Mouse (Mus musculus) embryonic facial prominence, embryonic 13.5 days (tissue): ENCODE data around the gene Slc45a1. TPM values are rescaled to one million over a fixed set of nuclear protein-coding genes. Genes with fewer than 3 reads are reported as not detected.
"Not testable (repeated sequence)": the region's sequence is repeated elsewhere in the genome, so short reads cannot be mapped to it uniquely, and the experiment has no call there.

Experiments used
- ATAC-seq: fragments of 200-750 bp; cut with Nextera tagmentation; 2 replicates; pipeline ENCODE4 v1.8.0; 2017; ENCODE audit warnings: low read depth; ENCODE audit not compliant: insufficient number of reproducible peaks, insufficient read depth, low FRiP score, low TSS enrichment
- H3K27ac ChIP-seq: fragments of 300-500 bp; sonication (generic); 2 replicates; pipeline ENCODE4 v1.5.1; 2015; ENCODE audit warnings: moderate library complexity, mild to moderate bottlenecking, inconsistent platforms
- H3K27me3 ChIP-seq: fragments of 300-500 bp; sonication (generic); 2 replicates; pipeline ENCODE4 v1.6.1; 2015; ENCODE audit warnings: mild to moderate bottlenecking, inconsistent platforms
- H3K36me3 ChIP-seq: fragments of 300-500 bp; sonication (generic); 2 replicates; pipeline ENCODE4 v1.6.1; 2015; ENCODE audit warnings: mild to moderate bottlenecking, inconsistent platforms
- H3K4me1 ChIP-seq: fragments of 300-500 bp; sonication (generic); 2 replicates; pipeline ENCODE4 v1.6.1; 2015; ENCODE audit warnings: inconsistent platforms
- H3K4me2 ChIP-seq: fragments of 300-500 bp; sonication (generic); 2 replicates; pipeline ENCODE4 v1.6.1; 2015; ENCODE audit warnings: moderate library complexity, mild to moderate bottlenecking, inconsistent platforms
- H3K4me3 ChIP-seq: fragments of 300-500 bp; sonication (generic); 2 replicates; pipeline ENCODE4 v1.5.1; 2015; ENCODE audit warnings: mild to moderate bottlenecking, inconsistent platforms
- H3K9ac ChIP-seq: fragments of 300-500 bp; sonication (generic); 2 replicates; pipeline ENCODE4 v1.6.1; 2015; ENCODE audit warnings: mild to moderate bottlenecking, inconsistent platforms
- H3K9me3 ChIP-seq: fragments of 300-500 bp; sonication (generic); 2 replicates; pipeline ENCODE4 v1.6.1; 2016; ENCODE audit warnings: inconsistent platforms
- WGBS: fragments of 180-500 bp; shearing (Covaris S2); methylation state at CpG from one replicate; pipeline ENCODE4 v1.1.7; 2015; ENCODE audit warnings: mixed read lengths; 5-methylcytosine and 5-hydroxymethylcytosine counted together
- polyA plus RNA-seq: library from polyadenylated mRNA; unstranded; fragments of >200 nt; fragmentation: Nextera tagmentation; extraction: Ambion mirVana; gene quantifications from 2 replicates; pipeline ENCODE4 v1.2.1, GENCODE M21; 2015

The Slc45a1 gene
- polyA plus RNA-seq, 1 experiment from 2014 or later, result 0.52 TPM

DNA sequence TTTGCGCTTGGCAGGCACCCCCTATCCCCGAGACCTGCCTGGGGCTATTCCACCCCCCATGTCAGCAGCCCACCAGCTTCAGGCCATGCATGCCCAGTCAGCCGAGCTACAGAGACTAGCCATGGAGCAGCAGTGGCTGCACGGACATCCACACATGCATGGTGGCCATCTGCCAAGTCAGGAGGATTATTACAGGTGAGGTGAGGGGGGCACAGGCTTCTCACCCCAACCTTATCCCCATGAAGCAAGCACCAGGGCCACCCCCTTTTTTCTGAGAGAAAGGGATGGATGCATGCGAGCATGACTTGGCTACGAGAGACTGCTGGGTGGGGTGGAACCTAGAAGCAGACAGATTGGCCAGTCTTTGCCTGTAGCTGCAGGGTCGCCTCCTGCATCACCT is 33.0 kb downstream of the Slc45a1 start:
- no peak overlapping the region for H3K4me2 ChIP-seq
- no peak overlapping the region for H3K4me3 ChIP-seq
- no peaks in the 10 kb centered on the region for H3K4me1 ChIP-seq
- WGBS, result 79% methylated on average over 7 of the region's 7 CpGs
- H3K27ac ChIP-seq, result no peak overlapping the region
- no peak for ATAC-seq
- no peaks in the 10 kb centered on the region for H3K9me3 ChIP-seq
- H3K9ac ChIP-seq, result no peak overlapping the region
- H3K36me3 ChIP-seq, result peaks cover 88% of the 10 kb centered on the region
- no peaks in the 10 kb centered on the region for H3K27me3 ChIP-seq

GRCm38 (mm10) chr4:150616841-150617240 is 35.1 kb downstream of the Slc45a1 start:
- H3K4me3 ChIP-seq, result no peak overlapping the region
- WGBS, result 95% methylated on average over 20 of the region's 20 CpGs
- no peaks in the 10 kb centered on the region for H3K4me1 ChIP-seq
- no peak for ATAC-seq
- H3K36me3 ChIP-seq, result peaks cover 96% of the 10 kb centered on the region
- H3K27ac ChIP-seq, result no peak overlapping the region
- H3K4me2 ChIP-seq, result no peak overlapping the region
- H3K9ac ChIP-seq, result no peak overlapping the region
- no peaks in the 10 kb centered on the region for H3K27me3 ChIP-seq
- no peaks in the 10 kb centered on the region for H3K9me3 ChIP-seq

DNA sequence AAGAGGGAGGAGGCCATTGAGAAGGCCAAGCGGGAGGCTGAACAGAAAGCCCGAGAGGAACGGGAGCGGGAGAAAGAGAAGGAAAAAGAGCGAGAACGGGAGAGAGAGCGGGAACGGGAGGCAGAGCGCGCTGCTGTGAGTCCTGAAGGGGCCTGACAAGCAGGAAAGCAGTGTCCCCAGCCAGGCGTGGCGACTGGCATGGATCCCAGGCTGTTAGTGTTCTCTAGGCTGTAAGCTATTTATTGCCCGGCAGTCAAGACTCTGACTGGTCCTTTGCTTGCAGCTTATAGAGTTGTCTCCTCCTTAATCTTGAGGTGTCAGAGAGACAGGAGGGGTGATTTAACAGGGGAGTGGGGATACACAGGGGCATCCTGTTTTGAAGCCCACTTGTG is 35.9 kb downstream of the Slc45a1 start:
- Histone ChIP-seq H3K4me1 (no peaks in the 10 kb centered on the region), H3K4me3 (no peak overlapping the region), H3K27me3 (no peaks in the 10 kb centered on the region), H3K9me3 (no peaks in the 10 kb centered on the region), H3K9ac (no peak overlapping the region), H3K27ac (no peak overlapping the region), H3K4me2 (no peak overlapping the region), H3K36me3 (peaks cover 97% of the 10 kb centered on the region)
- ATAC-seq, result no peak
- 95% methylated on average over 13 of the region's 13 CpGs for WGBS

- Histone ChIP-seq H3K4me1 (no peaks in the 10 kb centered on the region), H3K9me3 (no peaks in the 10 kb centered on the region), H3K27me3 (no peaks in the 10 kb centered on the region), H3K9ac (no peak overlapping the region), H3K36me3 (peaks cover 97% of the 10 kb centered on the region), H3K4me3 (no peak overlapping the region), H3K27ac (no peak overlapping the region), H3K4me2 (no peak overlapping the region)
- ATAC-seq, result 0 out of 2 replicates have a peak, but pooled peaks have one; percentile 39
- 86% methylated on average over 12 of the region's 12 CpGs for WGBS
Observed at GRCm38 (mm10) chr4:150615251-150616028, 36.5 kb downstream of the Slc45a1 start.

DNA sequence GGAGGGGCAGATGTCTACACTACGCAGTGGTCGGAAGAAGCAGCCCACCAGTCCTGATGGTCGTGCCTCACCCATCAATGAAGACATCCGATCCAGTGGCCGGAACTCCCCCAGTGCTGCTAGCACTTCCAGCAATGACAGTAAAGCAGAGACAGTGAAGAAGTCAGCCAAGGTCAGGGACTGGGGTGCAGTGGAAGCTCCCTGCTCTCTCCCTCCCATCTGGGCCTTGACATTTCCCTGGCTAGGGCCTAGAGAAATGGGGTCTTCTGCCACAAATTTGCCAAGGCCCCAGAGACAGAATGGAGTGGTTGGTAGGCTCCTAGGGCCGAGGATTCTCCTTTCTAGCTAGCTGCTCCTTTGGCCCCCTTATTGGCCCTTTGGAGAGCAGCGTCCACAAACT is 38.3 kb downstream of the Slc45a1 start:
- H3K27me3 ChIP-seq, result no peaks in the 10 kb centered on the region
- no peaks in the 10 kb centered on the region for H3K4me1 ChIP-seq
- H3K36me3 ChIP-seq, result peaks cover 87% of the 10 kb centered on the region
- 90% methylated on average over 7 of the region's 7 CpGs for WGBS
- H3K9ac ChIP-seq, result no peak overlapping the region
- ATAC-seq, result no peak
- no peaks in the 10 kb centered on the region for H3K9me3 ChIP-seq
- H3K27ac ChIP-seq, result no peak overlapping the region
- H3K4me2 ChIP-seq, result no peak overlapping the region
- no peak overlapping the region for H3K4me3 ChIP-seq

DNA sequence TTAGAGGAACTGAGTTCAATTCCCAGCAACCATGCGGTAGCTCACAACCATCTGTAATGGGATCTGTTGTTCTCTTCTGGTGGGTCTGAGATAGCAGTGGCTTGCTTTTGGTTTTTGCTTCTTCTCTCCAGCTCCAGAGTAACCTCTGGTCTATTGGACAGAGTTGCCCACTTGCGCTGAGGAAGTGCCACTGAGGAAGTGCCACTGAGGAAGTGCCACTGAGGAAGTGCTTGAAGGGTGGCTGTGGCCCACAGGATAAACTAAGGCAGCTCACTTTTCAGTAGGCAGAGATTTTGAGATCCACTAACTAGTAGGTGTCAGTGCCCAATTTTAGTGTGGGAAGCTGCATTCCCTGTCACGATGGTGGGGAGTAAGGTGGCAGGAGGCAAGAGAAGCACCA is 43.3 kb downstream of the Slc45a1 start:
- H3K4me3 ChIP-seq, result no peak overlapping the region
- H3K9ac ChIP-seq, result no peak overlapping the region
- H3K4me1 ChIP-seq, result peaks cover 2% of the 10 kb centered on the region; the same call in 1 of the 2 replicates
- WGBS, result 95% methylated on average over 3 of the region's 3 CpGs
- H3K9me3 ChIP-seq, result no peaks in the 10 kb centered on the region
- ATAC-seq, result no peak
- no peaks in the 10 kb centered on the region for H3K27me3 ChIP-seq
- peaks cover 36% of the 10 kb centered on the region for H3K36me3 ChIP-seq
- no peak overlapping the region for H3K27ac ChIP-seq
- H3K4me2 ChIP-seq, result no peak overlapping the region

DNA sequence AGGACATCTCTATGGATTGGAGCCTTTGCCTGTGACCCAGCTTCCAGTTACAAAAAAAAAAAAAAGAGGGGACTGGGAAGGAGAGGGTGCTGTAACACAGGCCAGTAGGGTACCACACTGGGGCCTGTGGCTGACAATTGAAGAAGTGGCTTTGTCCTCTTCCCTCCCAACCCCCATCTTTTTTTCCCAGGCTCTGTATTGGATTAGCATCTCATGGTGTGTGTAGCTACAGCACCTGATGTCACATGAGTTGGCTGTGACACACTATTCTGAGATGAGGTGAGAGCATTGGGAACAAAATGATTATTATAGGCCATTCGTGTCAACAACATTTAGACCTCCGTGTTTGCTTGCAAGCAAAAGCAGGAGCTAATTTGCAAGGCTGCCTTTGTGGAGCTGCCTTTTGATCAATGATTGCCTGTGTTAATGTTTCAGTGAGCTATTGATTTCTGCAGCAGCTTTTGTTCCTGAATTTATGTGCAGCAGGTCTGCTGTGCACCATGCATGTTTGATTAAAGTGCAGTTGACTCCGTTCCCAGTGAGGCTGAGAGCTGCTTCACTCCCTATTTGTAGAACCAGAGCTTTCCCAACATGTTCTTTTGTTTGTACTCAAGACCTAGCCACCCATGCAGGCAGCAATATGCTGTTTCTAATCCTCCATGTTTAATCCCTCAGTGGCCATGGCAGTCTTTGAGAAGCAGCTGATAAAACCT is 45.4 kb downstream of the Slc45a1 start:
- Histone ChIP-seq H3K4me2 (no peak overlapping the region), H3K27ac (no peak overlapping the region), H3K27me3 (no peaks in the 10 kb centered on the region), H3K4me1 (peaks cover 3% of the 10 kb centered on the region; the same call in 1 of the 2 replicates), H3K9ac (no peak overlapping the region), H3K4me3 (no peak overlapping the region), H3K9me3 (no peaks in the 10 kb centered on the region), H3K36me3 (peaks cover 15% of the 10 kb centered on the region)
- 44% methylated on average over 3 of the region's 3 CpGs for WGBS
- no peak for ATAC-seq

DNA sequence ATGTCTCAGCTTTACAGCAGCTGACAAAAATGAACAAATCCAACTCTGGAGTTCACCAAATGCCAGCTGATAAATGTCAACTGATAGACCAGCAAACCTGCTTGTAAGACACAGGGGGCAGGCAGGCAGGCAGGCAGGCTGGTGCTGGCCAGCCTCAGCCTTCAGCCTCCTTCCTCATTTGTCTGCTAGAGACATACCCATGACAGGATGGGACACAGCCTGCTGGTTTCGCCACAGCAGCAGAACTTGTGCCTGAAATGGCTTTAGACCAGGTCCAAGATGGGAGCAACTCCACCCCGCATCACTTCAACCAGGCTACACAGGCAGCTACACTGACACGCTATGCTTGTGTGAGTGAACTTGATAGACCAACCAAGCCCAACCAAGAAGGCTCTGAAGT is 46.2 kb downstream of the Slc45a1 start:
- peaks cover 3% of the 10 kb centered on the region; the same call in 1 of the 2 replicates for H3K4me1 ChIP-seq
- ATAC-seq, result no peak
- no peaks in the 10 kb centered on the region for H3K27me3 ChIP-seq
- H3K27ac ChIP-seq, result no peak overlapping the region
- WGBS, result 91% methylated on average over 3 of the region's 3 CpGs
- no peak overlapping the region for H3K9ac ChIP-seq
- no peaks in the 10 kb centered on the region for H3K9me3 ChIP-seq
- no peak overlapping the region for H3K4me2 ChIP-seq
- no peak overlapping the region for H3K4me3 ChIP-seq
- H3K36me3 ChIP-seq, result peaks cover 8% of the 10 kb centered on the region

DNA sequence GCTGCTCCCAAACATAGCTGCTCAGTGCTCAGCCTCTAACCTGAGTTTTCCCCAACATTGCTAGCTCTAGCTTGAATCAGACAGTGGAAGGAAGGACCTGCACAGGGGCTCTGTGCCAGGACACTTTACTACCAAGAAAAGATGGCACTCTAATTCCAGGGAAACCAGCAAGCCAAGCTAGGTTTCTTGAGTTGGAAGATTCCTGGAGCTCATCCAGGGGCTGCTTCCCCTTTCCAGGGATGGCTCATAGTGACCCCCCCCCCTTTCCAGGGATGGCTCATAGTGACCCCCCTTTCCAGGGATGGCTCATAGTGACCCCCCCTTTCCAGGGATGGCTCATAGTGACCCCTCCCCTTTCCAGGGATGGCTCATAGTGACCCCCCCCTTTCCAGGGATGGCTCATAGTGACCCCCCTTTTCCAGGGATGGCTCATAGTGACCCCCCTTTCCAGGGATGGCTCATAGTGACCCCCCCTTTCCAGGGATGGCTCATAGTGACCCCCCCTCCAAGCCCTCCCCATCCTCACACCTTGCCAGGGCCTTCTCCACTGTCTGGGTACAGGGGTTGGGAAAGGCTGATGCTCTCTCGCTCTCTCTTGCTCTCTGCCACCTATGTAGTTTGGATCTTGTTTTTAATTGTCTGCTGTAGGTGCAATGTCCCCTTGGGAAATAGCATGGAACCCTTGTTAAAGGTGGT is 48.5 kb downstream of the Slc45a1 start:
- no peak for ATAC-seq
- Histone ChIP-seq H3K9me3 (no peaks in the 10 kb centered on the region), H3K9ac (no peak overlapping the region), H3K4me3 (no peak overlapping the region), H3K27ac (no peak overlapping the region), H3K36me3 (no peaks in the 10 kb centered on the region; the same call in 1 of the 2 replicates), H3K4me1 (peaks cover 12% of the 10 kb centered on the region), H3K27me3 (no peaks in the 10 kb centered on the region), H3K4me2 (no peak overlapping the region)
- WGBS, result 100% methylated on average over 1 of the region's 1 CpGs

DNA sequence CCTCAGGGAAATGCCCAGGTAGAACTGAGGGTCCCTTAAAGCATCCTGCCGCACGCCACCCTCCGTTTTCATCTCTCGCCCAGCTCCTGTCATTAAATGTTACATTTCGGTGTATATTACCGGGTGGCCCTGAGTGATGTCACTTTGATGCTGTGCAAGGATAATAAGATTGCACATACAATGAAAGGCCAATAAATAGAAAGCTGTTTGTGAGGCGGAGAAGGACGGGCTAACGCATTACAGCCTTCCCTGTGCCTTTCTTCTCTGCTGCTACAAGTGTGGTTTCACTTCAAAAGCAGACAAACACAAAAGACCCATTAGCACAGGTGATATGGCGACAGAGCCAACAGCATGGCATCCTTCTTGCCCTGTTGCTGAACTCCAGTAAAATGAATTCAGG is 50.5 kb downstream of the Slc45a1 start:
- 80% methylated on average over 10 of the region's 10 CpGs for WGBS
- Histone ChIP-seq H3K27me3 (no peaks in the 10 kb centered on the region), H3K4me3 (no peak overlapping the region), H3K9ac (no peak overlapping the region), H3K27ac (no peak overlapping the region), H3K36me3 (no peaks in the 10 kb centered on the region; the same call in 1 of the 2 replicates), H3K9me3 (no peaks in the 10 kb centered on the region), H3K4me2 (no peak overlapping the region), H3K4me1 (peaks cover 24% of the 10 kb centered on the region)
- no peak for ATAC-seq

DNA sequence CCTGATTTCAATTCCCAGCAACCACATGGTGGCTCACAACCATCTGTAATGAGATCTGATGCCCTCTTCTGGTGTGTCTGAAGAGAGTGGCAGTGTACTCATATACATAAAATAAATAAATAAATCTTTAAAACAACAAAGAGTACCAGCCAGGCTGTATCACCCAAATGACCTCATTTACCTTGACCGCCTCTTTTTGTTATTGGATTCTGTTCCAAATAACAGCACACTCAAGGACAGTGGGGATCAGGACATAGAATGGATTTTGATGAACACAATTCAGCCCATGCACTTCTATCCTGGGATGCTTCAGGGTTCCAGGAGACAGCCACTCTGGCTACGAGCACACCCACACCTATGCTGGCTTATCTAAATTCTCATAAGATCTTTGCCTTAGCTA is 51.5 kb downstream of the Slc45a1 start:
- not testable (repeated sequence) for ATAC-seq, H3K27ac ChIP-seq, H3K9me3 ChIP-seq, H3K4me3 ChIP-seq, H3K9ac ChIP-seq, H3K4me2 ChIP-seq, H3K27me3 ChIP-seq, H3K36me3 ChIP-seq
- peaks cover 24% of the 10 kb centered on the region for H3K4me1 ChIP-seq
- 88% methylated on average over 2 of the region's 2 CpGs for WGBS
